Mouse (Mus musculus) thymus, postnatal 10 days (tissue): ENCODE data around the gene 2610002M06Rik.

Experiments
- DNase-seq, 2 experiments: peaks; one replicate each; pipeline ENCODE4 v3.0.0; 2021; ENCODE audit warnings: low spot score in 2 of 2

2610002M06Rik gene

DNA sequence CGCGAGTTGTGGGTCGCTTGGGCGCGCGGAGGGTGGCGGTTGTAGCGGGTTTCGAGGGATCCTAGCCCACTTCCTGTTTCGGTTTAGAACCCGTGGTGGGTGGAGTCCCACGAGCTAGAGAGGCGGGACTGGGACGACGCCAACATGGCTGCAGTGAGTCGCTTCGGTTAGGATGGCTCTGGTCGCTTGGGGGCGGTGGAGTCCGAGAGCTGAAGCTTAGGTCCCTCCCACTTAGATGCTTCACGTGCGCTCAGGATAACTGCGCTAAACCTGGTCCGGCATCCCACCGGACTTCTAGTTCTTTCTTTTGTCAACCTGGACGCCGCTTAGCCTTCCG, at the start of gene 2610002M06Rik:
2610002M06Rik (minus strand) TSS at position 117 of the 337 bp plus-strand sequence.
- DNase-seq = peak; percentile 73 to 77

GRCm38 (mm10) chrX:107858165-107858564, 42.0 kb upstream of the 2610002M06Rik start:
- DNase-seq = no peak

DNA sequence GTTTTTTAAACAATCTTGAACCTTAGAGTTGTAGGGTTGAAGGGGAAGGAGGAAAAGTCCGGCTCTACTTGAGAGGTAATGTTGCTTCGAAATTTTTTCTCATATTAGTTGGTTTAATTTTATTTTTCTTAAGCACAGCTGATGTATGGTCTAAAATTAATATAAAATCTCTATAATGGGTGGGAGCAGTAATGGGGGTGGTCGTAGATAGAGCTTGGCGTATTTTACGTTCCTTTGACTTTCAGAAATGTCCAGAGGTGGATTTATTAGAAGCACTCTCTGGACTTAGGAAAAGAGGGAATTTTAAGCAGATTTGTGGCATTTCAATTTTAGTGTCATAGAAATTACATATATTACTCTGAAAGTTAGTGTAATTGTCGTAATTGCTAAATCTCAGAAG, 592 bp upstream of the 2610002M06Rik start:
- no peak for DNase-seq

- DNase-seq = peak in 1 of 2 experiments; percentile 3
Measured at GRCm38 (mm10) chrX:107815502-107816217, 474 bp downstream of the 2610002M06Rik start.

DNA sequence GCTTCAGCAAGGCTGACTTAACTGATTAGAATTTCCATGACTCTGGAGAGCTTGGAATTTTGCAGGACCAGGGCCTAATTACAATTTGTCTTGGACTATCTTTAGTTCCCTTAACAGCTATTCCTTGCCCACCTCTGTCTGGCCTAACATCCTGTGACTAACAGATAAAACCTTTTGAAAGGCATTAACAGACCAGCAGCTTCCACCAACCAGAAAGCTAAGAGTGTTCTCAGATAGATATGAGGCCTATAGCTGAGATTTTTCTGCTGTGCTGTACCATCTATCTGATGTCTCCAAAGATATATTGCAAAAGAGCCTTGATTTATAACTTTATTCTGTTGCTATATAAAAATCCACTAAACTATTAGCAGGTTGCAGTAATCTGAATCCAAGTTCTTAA, 4.0 kb downstream of the 2610002M06Rik start:
- no peak for DNase-seq

DNA sequence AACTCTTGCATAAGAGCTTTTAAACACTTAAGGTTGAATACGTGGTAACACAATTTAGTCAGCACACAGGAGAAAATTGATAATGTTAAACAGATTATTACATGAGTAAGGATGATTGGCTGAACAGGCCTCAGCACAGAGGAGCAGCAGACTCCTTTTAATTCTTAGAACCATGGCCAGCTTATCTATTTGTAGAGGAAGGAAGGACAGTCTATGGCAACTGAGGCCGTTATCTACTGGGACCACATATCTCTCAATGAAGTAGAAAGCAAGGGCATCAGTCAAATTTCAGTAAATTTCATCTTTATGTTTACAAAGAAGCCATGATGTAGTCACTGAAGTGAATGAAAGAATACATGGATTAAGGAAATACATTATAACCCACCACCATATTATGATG, 19.2 kb downstream of the 2610002M06Rik start:
- no peak for DNase-seq

DNA sequence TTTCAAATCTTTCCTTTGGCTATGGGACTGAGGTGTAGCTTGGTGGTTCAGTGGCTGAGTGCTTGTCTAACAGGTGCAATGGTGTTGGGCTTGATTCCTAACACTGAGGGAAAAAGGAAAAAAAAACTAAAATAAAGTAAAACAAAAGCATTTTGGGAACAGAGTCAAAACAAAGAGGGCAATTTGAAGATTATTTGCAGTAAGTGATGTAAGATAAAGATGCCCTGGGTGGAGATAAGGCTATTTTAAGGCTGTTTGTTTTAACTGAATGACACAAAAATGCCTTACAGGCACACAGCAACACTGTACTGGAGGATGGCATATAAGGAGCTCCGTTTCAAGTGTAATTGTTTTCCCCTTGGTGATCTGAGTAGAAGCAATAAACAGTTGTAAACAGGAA, 20.3 kb downstream of the 2610002M06Rik start:
- no peak for DNase-seq

DNA sequence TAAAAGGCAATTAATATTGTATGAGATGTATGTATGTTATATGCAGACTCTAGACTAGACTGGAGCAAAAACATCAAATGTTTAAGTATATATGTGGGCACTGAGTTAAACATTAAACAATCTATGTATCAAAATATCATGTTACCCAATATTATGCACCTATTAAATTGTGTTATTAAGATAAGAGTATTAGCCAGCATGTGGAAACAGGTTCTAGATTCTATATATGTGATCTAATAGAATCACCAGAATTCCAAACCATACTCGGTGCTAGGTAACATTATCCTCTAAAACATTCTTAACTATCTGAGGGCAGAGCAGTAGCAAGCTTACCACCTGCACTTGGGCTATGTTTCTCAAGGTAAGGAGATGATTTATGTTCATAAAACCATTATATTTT, 23.8 kb downstream of the 2610002M06Rik start, which contains the start of gene Tent5d:
Tent5d (plus strand) TSS at position 301 of the 400 bp plus-strand sequence.
- no peak for DNase-seq

GRCm38 (mm10) chrX:107790750-107791493, 25.2 kb downstream of the 2610002M06Rik start:
- DNase-seq = peak in 1 of 2 experiments; percentile 6

GRCm38 (mm10) chrX:107790136-107790535, 26.0 kb downstream of the 2610002M06Rik start:
- no peak for DNase-seq

- DNase-seq = no peak
Measured at GRCm38 (mm10) chrX:107767896-107768295, 48.2 kb downstream of the 2610002M06Rik start.
